Mouse (Mus musculus) heart, postnatal 0 days (tissue): ENCODE measurements at regions not wholly inside any gene's neighbourhood (a gene's known extent, or its start where the extent isn't known, plus 50 kb on each side); places are given as distances from the start of the nearest gene placed in this dataset.

Source experiments
- ATAC-seq: fragments of 200-750 bp; cut with Nextera tagmentation; 2 replicates; pipeline ENCODE4 v1.8.0; 2017; ENCODE audit warnings: low read depth, moderate number of reproducible peaks, moderate library complexity; ENCODE audit not compliant: insufficient read depth
- DNase-seq: peaks from one replicate; pipeline ENCODE4 v3.0.0-alpha.2; 2016; ENCODE audit warnings: low spot score
- H3K27ac ChIP-seq: fragments of 300-500 bp; sonication (generic); 2 replicates; pipeline ENCODE4 v1.5.1; 2014; ENCODE audit warnings: low read depth, mild to moderate bottlenecking
- H3K27me3 ChIP-seq: fragments of 300-500 bp; sonication (generic); 2 replicates; pipeline ENCODE4 v1.6.1; 2014; ENCODE audit warnings: low read length, mixed read lengths; ENCODE audit not compliant: control insufficient read depth, insufficient read depth
- H3K36me3 ChIP-seq: fragments of 300-500 bp; sonication (generic); replicated peaks from 2 replicates; pipeline ENCODE4 v1.6.1; 2014; ENCODE audit warnings: low read length, mixed read lengths; ENCODE audit not compliant: control insufficient read depth, insufficient read depth
- H3K4me1 ChIP-seq: fragments of 300-500 bp; sonication (generic); 2 replicates; pipeline ENCODE4 v1.6.1; 2014; ENCODE audit warnings: antibody characterized with exemption; ENCODE audit not compliant: control insufficient read depth, insufficient read depth
- H3K4me2 ChIP-seq: fragments of 300-500 bp; sonication (generic); 2 replicates; pipeline ENCODE4 v1.6.1; 2014; ENCODE audit warnings: low read depth, mild to moderate bottlenecking, low read length, moderate library complexity
- H3K4me3 ChIP-seq: fragments of 300-500 bp; sonication (generic); 2 replicates; pipeline ENCODE4 v1.5.1; 2014; ENCODE audit warnings: low read depth, low read length
- H3K9ac ChIP-seq: fragments of 300-500 bp; sonication (generic); replicated peaks from 2 replicates; pipeline ENCODE4 v1.6.1; 2014; ENCODE audit warnings: low read depth, low read length, mixed read lengths
- H3K9me3 ChIP-seq: fragments of 300-500 bp; sonication (generic); replicated peaks from 2 replicates; pipeline ENCODE4 v1.6.1; 2016; ENCODE audit warnings: low read length; ENCODE audit not compliant: control insufficient read depth
- CTCF ChIP-seq: IDR thresholded peaks from 2 replicates; pipeline ENCODE4 v1.5.1; 2016; ENCODE audit warnings: antibody characterized with exemption, control low read depth, low read depth
- EP300 ChIP-seq: IDR thresholded peaks from 2 replicates; pipeline ENCODE4 v1.6.1; 2016; ENCODE audit warnings: antibody characterized with exemption, low read depth
- WGBS: fragments of 180-500 bp; shearing (Covaris S2); extraction: QIAGEN DNeasy Blood & Tissue Kit; methylation state at CpG from one replicate; pipeline ENCODE4 v1.1.7; 2014; 5-methylcytosine and 5-hydroxymethylcytosine counted together

GRCm38 (mm10) chr12:28060281-28060680 lies 491.9 kb downstream of the Dcdc2c start:
- Histone ChIP-seq H3K4me1 (no peaks in the 10 kb centered on the region), H3K27ac (no peak overlapping the region), H3K36me3 (no peaks in the 10 kb centered on the region), H3K9ac (no peak overlapping the region), H3K4me2 (no peak overlapping the region), H3K27me3 (no peaks in the 10 kb centered on the region), H3K9me3 (no peaks in the 10 kb centered on the region), H3K4me3 (no peak overlapping the region)
- ATAC-seq (no peak), DNase-seq (no peak)
- WGBS, result 54% methylated on average over 6 of the region's 6 CpGs
- TF ChIP-seq EP300 (no peak), CTCF (no peak)

DNA sequence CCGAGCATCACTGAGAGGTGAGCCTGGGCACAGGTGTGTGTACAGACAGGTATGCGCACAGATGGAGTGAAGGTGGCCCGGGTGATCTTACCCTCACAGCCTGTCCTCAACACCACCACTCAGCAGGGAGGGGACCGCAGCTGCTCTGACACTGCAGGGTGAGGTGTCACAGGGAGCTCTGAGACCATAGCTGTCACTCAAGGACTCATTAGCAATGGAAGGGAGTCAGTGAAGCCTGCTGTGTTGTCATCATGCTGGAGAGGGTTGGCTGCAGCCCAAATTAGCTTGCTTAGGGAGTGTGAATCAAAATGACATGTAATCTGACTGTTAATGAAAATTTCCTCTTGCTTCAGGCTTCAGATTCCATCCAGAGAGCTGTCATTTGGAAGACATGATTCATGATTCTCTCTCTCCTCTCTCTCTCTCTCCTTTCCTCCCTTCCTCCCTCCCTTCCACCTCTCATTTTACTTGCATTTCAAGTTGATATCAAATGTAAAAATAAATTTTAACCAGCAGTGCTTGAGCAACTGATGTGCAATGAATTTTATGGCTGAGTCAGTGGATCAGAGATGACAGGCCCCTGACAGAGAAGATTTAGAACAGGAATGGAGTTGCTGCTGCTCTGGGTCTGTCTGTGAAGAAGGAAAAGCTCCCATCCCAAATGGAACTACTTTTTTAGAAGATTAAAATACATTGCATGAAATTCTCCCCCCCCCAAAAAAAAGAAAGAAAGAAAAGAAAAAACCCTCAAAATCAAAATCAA lies 496.5 kb downstream of the Dcdc2c start:
- ATAC-seq, result no peak
- Histone ChIP-seq H3K9me3 (no peaks in the 10 kb centered on the region), H3K4me1 (no peaks in the 10 kb centered on the region), H3K27ac (no peak overlapping the region), H3K9ac (no peak overlapping the region), H3K4me2 (no peak overlapping the region), H3K4me3 (no peak overlapping the region), H3K36me3 (no peaks in the 10 kb centered on the region), H3K27me3 (no peaks in the 10 kb centered on the region)
- no peak for DNase-seq
- no peak for TF ChIP-seq CTCF
- TF ChIP-seq EP300, result no peak
- WGBS, result 26% methylated on average over 4 of the region's 4 CpGs

- no peak overlapping the region for H3K9ac ChIP-seq
- 91% methylated on average over 11 of the region's 11 CpGs for WGBS
- DNase-seq (no peak), ATAC-seq (no peak)
- H3K27ac ChIP-seq, result no peak overlapping the region
- H3K4me1 ChIP-seq, result no peaks in the 10 kb centered on the region
- TF ChIP-seq EP300 (no peak), CTCF (no peak)
- H3K36me3 ChIP-seq, result no peaks in the 10 kb centered on the region
- no peak overlapping the region for H3K4me2 ChIP-seq
- no peak overlapping the region for H3K4me3 ChIP-seq
- H3K27me3 ChIP-seq, result no peaks in the 10 kb centered on the region
- no peaks in the 10 kb centered on the region for H3K9me3 ChIP-seq
These were observed 497.8 kb downstream of the Dcdc2c start for GRCm38 (mm10) chr12:28054444-28054843.

DNA sequence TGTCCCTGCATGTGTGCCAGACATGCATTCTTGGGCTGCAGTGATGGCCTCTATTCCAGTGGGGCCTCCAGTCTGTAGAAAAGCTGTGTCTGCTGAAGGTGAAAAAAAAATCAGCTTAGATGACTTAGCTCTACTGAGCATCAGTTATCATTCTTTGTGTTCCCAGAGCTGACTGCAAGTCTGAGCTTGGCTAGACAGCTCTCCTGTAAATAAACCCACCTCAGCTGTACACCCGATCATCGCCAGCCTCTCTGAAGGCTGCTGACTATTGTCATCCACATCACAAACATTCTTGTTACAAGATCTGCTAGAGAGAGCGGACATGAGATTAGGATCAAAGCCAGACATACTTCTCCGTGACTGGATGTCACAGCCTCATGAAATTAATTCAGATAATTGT lies 504.2 kb downstream of the Dcdc2c start:
- Histone ChIP-seq H3K4me2 (no peak overlapping the region), H3K9ac (no peak overlapping the region), H3K4me1 (no peaks in the 10 kb centered on the region), H3K27me3 (no peaks in the 10 kb centered on the region), H3K27ac (no peak overlapping the region), H3K4me3 (no peak overlapping the region), H3K36me3 (no peaks in the 10 kb centered on the region), H3K9me3 (no peaks in the 10 kb centered on the region)
- no peak for ATAC-seq
- no peak for DNase-seq
- 62% methylated on average over 4 of the region's 4 CpGs for WGBS
- TF ChIP-seq CTCF, result no peak
- TF ChIP-seq EP300, result no peak

- Histone ChIP-seq H3K4me2 (no peak overlapping the region), H3K4me3 (no peak overlapping the region), H3K9me3 (no peaks in the 10 kb centered on the region), H3K9ac (no peak overlapping the region), H3K4me1 (no peaks in the 10 kb centered on the region), H3K36me3 (no peaks in the 10 kb centered on the region), H3K27me3 (no peaks in the 10 kb centered on the region), H3K27ac (no peak overlapping the region)
- no peak for TF ChIP-seq CTCF
- TF ChIP-seq EP300, result no peak
- DNase-seq (no peak), ATAC-seq (no peak)
- WGBS, result 64% methylated on average over 7 of the region's 7 CpGs
These were observed 513.9 kb downstream of the Dcdc2c start for GRCm38 (mm10) chr12:28038161-28038911.
